Mouse (Mus musculus): Measurements from ENCODE around the gene Klhl29.

GRCm38 (mm10) chr12:5246721-5247341 is 128.7 kb downstream of the Klhl29 start:
- TF ChIP-seq POLR2A (IDR thresholded peaks at IDR 0.05; ENCODE audit: control insufficient read depth, low read depth, low read length), result no peak
- TF ChIP-seq CTCF (IDR thresholded peaks at IDR 0.05; ENCODE audit: control insufficient read depth, insufficient read depth, insufficient replicate concordance, low read depth, low read length), result no peak

All from testis, adult 2 months (tissue).